Mouse (Mus musculus): ENCODE measurements around the gene Atp8a1. TPM values are rescaled to one million over a fixed set of nuclear protein-coding genes. Genes with fewer than 3 reads are reported as not detected.

The Atp8a1 gene
- total RNA-seq, 2 experiments from 2014 or later = 11.7 to 12.8 TPM

- DNase-seq (ENCODE audit: low spot score in 2 of 2) = no peak
Observed at GRCm38 (mm10) chr5:67575705-67576104, 271.5 kb downstream of the Atp8a1 start.

GRCm38 (mm10) chr5:67574039-67574438, 273.2 kb downstream of the Atp8a1 start:
- no peak for DNase-seq (ENCODE audit: low spot score in 2 of 2)

- no peak for DNase-seq (ENCODE audit: low spot score in 2 of 2)
Observed at GRCm38 (mm10) chr5:67572552-67573155, 274.6 kb downstream of the Atp8a1 start.

Small RNAs within 50 kb of the gene (microRNA-seq; reads per million reads assigned to microRNA genes)
- gene Gm23617 = not detected

Other genes with a start within 250 kb of the Atp8a1 start
- 1 to 10 TPM; 3.6 to 4.4 TPM for gene Shisa3, start 239.6 kb downstream of the Atp8a1 start, total RNA-seq (2021)
- not detected for gene Gm5108, start 94.2 kb upstream of the Atp8a1 start, total RNA-seq (2021)
- not detected for gene Gm21905, start 99.0 kb upstream of the Atp8a1 start, total RNA-seq (2021)
- not detected for gene Grxcr1, start 184.4 kb upstream of the Atp8a1 start, total RNA-seq (2021)

All from gastrocnemius, postnatal 4 days (tissue).